Mouse (Mus musculus) thymus, adult 18-20 months (tissue): ENCODE measurements at regions not wholly inside any gene's neighbourhood (a gene's known extent, or its start where the extent isn't known, plus 50 kb on each side); places are given as distances from the start of the nearest gene placed in this dataset.

ENCODE experiments used
- DNase-seq, 2 experiments: peaks; one replicate each; pipeline ENCODE4 v3.0.0; 2022; ENCODE audit warnings: mixed read lengths in 2 of 2

DNA sequence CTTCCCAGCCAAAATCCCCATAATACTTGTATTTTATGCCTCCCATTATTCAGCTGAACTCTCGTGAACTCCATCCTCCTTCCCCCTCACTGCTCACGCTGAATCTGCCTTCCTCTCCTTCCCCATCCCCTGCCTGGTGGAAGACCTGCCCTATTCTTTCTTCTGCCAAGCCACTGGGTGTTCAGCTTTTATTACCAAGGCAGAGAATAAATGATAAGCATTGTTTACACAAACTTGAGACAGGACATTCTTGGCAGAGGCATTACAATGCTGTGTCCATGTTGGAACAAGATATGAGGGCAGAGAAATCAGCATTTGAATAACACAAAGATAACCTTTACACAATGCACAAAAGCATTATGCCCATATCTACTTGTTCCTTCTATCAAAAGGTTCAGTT lies 80.2 kb downstream of the Dhrs2 start:
- DNase-seq = no peak

DNA sequence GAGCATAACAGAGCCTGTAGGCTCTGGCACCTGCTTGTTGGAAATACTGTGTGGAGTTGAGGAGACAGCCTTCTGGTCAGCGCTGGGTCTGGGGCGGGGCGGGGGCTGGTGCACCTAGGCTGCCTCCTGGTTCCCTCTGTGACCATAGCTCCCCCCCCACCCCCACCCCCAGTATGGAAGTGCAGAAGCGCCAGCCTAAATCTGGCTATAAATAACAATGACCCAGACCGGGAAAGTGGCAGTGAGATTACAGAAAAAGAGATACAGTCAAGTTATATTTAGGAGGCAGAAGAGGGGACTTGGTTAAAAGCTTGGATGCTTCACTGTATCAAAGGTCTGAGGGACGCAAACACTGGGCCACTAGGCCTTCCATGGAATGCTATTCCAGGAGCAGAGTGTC lies 91.8 kb downstream of the Dhrs2 start:
- no peak for DNase-seq

DNA sequence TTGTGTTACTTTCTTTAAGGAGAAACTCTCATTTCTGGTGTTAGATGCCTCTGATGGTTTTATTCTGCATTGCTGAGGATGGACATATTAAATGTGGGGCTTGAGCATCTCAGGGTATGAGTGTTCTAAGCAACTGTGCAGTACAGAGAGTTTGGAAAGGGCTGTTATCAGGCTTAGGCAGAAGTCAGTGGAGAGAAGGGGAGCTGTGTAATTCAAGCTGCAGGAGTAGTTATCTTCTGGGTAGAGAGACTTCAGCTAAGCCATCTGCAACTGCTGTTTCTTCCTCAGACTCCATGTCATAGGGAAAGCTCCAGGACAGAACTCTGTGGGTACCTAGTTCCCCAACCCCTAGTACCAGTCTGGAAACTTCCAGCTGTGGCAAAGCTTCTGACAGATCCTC lies 102.1 kb downstream of the Dhrs2 start:
- no peak for DNase-seq

DNA sequence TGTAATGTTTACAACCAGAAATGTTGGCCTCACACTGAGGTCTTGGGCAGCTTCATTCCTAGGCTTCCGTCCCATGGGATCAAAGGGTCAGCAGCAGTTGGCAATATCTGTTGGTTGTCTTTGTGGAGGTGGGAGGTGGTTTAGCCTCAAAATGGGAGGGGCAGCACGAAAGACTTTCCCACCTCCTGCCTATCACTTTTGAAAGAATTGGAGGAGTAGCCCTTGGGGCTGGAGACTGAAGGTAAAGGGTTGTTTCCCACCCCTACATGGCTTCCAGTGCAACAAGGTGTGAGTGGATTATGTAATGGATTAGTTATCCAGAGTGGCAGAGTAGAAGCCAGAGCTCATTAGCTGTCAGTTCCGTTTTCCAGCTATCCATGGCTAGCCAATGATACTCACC lies 102.5 kb downstream of the Dhrs2 start:
- no peak for DNase-seq

DNA sequence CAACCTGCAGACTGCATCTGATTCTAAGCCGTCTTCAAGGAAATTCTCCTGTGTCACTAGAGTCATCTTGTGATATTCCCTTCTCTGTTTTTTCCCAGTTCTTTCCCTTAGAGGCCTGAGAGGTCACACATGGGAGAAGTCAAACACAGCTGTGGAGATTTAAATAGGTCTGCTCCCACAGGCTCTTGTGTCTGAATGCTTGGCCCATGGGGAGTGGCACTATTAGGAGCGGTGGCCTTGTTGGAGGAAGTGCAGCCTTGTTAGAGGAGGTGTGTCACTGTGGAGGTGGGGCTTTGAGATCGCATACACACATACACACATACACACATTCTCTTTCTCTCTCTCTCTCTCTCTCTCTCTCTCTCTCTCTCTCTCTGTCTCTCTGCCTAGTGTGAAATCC lies 112.0 kb downstream of the Dhrs2 start:
- no peak for DNase-seq

DNA sequence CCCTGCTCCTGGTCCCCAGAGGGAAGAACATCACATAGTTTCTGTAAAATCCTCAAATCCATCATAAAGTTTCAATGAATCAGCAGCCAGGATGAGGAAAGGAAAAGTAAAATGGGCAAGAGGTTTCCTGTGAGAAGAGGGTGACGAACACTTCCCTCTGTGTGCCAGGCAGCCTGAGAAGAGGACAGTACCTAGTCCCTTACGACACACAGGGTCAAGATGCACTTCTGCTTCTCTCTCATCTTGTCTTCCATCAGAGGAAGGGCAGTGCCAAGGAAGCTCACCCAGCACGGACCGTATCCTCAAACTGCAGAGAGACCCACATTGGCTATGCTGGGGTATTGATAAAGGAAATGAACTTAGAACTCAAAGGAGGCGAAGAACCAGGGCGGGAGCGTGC lies 112.5 kb downstream of the Dhrs2 start:
- no peak for DNase-seq

DNA sequence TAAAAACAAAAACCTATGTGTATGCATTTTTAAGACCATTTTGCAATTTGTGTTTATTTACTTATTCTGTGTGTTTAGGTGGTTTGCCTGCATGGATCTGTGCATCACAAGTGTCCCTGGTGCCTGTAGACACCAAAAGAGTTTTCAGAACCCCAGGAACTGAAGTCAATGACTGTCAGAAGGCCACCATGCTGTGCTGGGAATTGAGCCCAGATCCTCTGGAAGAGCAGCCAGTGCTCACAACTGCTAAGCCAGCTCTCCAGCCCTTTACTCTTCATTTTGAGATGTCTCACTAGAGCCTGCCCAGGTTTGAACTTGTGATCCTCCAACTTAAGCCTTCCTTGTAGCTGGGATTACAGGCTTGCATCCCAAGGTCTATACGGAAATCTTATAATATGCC lies 113.8 kb downstream of the Dhrs2 start:
- DNase-seq = no peak

DNA sequence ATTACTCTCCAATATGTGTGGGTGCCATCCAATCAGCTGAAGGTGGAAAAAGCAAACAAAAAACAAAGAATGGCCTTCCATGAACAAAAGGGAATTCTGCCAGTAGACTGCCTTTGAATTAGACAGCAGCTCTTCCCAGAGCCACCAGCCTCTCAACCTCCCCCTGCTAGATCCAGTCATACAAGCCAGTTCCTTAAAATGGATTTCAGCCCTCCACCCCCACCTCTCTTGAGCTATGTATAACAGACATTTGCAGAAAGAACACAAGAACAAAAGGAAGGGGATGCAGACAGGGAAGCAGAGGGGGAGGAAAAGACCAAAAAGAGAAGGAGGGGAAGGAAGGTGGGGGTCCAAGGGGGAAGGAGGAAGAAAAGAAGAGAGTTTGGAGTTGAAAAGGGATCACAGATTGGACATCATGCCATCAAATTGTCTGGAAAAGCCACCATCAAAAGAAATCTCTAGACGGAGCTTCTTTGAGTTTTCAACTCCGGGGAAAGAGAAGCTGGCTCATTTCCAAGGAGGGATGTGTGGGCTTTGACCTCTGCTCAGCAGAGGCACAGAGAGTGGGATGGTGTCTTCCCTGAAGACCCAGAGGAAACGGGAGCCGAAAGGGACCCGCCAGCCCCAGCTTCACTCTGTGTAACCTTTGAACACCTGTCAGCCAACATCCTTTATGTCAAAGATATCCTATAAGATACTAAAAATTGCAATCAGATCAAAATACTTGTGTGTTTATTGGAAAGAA lies 114.8 kb downstream of the Dhrs2 start:
- DNase-seq = no peak

DNA sequence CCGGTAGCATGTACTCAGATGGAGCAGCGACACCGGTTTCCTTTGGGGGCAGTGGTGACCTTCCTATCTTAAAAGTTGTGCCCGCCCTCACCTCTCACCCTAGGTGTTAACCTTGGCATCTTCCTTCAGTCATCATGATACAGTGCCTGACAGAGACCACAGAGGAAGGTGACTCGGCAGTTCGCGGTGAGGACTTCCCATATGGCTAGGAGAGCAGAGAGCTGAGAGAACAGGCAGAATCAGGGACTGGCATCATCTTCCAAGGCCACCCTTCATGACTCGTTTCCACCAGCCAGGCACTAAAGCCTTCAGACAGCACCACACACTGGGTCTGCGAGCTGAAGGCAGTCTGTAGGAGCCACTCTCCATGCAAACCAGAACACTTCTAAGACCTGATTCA lies 116.2 kb downstream of the Dhrs2 start:
- no peak for DNase-seq

DNA sequence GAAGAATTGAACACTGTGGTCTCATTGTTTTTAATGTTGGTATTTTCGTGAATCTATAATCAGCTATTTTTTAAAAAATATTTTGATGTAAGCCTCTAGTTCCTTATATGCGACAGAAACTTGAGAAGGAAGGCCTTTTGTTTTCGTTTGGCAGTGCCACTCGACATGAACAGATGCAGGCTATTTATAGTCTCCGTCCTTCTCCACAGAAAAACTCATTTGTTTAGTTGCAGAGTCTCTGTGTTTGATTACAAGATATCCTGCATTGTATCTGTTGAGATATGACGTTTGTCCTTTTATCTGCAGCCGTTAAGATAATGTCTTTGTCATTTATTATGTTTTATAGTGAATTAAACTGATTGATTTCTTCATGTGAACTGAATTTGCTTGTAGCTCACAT lies 116.7 kb downstream of the Dhrs2 start:
- no peak for DNase-seq

DNA sequence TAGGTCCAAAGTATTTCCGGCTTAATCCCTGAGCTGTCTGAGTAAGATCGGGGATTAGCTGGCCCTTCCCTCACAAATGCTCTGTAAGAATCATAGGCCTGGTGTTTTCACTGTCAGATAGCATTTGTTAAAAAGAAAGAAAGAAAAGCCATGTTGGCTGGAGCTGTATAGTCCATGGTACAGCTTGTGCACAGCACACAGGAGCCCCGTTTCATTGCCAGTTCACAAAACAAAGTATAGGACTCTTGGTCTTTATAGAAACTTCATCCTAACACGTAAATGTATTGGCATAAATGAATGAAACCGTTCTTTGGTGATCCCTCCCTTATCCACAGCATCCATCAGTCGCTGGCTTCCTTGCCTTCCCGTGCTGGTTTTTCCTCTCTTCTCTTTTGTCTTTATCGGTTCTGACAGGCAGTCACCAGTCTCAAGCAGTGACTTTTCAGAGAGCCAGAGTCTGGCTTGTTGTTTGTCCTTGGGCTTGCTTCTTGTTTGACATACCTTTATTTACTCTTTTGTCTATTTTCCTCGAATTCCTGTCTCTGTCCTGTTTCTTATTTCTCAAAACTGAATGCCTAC lies 117.3 kb downstream of the Dhrs2 start:
- no peak for DNase-seq

DNA sequence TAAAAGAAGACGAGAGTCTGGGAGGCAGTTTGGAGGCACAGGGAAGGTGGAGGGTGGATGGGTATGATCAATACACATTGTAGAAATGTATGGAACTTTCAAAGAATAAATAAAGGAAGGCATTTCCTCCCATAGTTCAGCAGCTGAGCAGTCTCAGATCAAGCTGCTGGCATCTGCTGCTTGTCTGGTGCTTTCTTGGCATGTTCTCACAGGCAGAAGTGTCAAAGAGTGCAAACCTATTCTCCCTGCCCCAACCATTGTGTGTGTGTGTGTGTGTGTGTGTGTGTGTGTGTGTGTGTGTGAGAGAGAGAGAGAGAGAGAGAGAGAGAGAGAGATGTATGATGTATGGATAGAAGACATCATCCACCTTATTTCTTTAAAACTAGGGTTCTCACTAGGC lies 121.5 kb downstream of the Dhrs2 start:
- DNase-seq = no peak

DNA sequence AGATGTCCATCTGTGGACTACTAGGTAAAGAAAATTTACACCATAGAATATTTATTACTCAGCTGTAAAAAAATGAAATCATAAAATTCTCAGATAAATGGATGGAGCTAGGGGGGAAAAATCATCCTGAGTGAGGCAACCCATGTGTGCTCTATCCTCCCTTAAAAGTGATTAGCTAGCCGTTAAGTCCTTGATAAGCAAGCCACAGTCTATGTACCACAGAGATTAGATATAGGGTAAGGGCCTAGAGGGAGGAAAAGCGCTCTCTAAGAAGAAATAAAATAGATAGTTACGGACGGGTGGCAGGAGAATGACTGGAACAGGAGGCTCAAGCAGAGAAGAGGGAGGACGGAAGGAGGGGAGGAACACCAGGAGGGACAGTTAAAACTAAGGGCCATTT lies 122.1 kb downstream of the Dhrs2 start:
- no peak for DNase-seq

DNA sequence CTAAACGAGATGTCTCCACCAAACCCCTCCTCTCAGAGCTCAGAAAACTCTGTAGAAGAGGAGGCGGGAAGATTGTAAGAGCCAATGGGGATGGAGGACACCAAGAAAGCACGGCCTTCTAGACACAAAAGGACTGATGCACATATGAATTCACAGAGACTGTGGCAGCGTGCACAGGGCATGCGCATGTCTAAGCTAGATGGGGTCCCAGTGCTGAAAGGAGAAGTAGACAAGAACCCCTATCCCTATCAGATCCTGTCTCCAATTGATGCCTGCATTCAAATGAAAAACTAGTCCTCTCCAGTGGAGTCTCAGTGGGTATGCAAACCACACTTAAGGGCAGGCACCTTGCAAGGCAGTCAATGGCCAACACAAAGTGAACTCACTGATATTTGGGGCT lies 123.3 kb downstream of the Dhrs2 start:
- DNase-seq = no peak

DNA sequence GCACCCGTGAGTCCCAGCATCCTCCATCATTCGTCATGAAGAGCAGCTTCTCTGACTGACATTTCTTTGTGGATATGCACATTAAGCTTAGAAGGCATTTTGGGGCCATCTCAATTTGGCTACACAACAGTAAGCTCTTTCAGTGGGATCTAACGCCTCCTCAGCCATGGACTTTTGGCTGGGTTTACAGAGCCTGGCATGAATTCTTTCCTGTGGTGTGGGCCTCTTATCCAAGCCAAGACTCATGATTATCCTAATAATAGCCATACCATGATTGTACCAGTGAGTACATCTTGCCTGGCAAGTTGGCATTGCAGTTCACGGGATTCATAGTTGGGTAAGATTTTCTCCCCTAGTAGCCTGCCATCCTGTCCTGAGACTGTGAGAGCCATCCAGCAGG lies 126.3 kb downstream of the Dhrs2 start:
- no peak for DNase-seq

DNA sequence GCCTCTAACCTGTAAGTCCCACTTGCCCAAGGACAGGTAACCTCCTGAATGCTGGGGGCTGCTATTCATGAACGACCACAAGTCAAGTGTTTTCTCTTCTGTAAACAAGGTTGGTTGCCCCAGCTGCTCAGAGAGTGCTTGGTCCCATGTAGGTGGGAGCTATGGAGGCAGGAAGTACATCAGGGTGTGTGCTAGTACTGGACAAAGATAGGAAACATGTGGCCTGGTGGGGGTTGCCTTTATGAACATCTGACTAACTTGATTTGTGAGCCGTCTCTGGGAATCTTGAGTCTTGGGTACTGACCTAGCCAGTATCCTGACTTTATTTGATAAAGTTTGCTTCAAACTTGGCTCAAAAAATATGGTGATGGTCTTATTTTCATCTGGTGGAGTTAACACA lies 121.3 kb upstream of the Dhrs4 start:
- DNase-seq = no peak

DNA sequence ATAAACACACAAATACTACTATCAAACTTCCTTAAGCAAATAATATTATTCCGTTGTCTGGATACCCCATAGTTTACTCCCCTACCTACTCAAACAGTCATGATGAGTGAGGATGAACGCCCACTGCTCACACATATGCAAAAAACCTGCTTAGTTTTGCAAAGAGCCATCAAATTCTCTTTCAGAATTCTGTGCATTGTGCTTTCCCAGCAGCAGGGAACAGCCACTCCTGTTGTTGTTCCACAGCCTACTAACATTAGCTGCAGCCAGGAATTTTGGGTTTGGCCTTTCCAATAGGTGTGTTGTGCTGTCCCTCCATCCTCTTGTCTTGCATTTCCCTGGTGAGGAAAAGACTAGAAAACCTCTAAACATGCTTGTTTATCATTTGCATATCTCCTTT lies 120.1 kb upstream of the Dhrs4 start:
- no peak for DNase-seq

DNA sequence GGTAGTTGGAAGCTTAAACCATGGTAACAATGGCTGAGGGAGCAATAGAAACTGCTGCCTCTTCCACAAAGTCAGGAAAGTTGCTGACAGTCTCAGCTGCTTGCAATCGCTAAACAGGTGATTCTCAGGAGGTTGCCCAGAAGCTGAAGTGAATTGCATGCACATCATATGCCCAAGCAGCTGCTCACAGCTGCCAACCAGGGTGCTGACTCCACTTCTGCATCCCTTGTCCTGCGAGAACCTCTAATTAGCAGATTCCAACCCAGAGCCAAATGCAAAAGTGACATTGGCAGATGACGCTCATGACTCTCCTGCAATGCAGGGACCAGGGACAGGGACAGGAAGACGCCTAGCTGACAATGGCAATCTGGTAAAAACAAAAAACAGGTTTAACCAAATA lies 116.2 kb upstream of the Dhrs4 start:
- DNase-seq = no peak

DNA sequence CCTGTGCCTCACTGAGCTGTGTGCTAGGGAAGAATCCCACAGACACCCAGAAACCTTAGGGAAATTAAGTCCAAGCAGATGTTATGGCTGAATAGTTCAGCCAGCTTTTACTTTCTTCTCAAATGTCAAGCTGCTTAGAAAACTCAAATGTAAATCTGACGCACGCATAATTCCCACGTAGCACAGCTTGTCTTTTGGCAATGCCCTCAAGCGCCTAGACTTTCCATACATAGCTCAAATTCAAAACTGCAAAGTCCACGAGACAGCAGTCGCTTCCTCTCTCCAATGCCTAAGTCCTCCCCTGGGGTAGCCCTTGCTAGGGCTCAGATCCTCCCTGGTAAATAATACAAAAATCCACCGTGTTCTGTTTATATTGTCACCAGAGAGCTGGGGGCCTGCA lies 115.8 kb upstream of the Dhrs4 start:
- no peak for DNase-seq

DNA sequence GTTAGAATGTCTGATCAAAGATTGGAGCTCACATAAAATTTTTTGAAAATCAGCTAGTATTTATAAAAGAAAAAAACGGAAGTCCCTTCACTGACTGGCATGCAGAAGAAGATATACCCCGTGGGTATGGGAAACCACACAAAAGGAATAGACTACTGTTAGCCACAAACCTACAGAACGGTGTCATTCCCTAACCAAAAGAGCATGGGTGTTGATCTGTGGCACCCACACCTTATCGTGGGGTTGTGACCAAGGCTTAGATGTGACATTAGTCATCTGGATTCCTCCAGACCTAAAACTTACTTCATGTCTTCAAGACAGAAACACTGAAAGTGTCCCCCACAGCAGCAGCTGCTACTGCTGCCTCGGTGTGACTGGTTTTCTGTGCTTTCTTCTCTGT lies 108.2 kb upstream of the Dhrs4 start:
- DNase-seq = no peak

DNA sequence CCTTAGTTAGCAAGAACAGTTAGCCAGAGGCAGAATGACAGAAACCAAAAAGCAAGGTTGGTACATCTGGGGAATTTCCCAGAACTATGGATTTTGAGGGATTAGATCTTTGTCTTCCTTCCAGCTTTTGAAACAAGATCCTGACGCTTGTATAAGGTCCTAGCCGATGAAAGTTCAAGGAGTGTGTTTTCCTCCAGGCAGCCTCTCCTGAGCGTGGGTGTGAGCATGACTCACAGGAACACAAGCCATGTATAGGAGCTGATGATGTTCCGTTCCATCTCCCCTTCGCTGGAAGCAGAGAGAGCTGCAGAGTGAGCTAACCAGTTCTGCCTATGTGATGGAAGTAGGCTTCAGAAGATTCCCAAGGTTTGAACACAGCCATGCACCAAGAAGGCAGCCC lies 105.6 kb upstream of the Dhrs4 start:
- DNase-seq = no peak

DNA sequence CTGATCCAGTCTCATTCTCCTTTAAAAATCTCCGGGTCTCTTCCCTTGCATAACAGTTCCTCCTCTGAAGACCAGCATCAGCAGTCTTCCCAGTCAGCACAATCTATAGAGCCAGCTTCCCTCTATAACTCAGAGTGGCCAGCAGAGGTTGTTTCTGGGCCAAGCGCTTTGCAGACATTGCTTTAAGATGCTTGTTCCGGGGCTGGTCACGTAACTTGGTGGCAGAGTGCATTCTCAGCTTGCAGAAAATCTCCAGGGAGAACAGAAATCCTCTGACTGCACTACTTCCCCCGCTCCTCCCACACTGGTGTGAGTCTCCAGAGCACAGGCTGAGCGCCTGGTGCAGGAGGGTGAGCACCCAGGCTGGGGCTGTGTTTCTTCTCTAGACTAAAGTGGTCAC lies 91.8 kb upstream of the Dhrs4 start:
- no peak for DNase-seq

DNA sequence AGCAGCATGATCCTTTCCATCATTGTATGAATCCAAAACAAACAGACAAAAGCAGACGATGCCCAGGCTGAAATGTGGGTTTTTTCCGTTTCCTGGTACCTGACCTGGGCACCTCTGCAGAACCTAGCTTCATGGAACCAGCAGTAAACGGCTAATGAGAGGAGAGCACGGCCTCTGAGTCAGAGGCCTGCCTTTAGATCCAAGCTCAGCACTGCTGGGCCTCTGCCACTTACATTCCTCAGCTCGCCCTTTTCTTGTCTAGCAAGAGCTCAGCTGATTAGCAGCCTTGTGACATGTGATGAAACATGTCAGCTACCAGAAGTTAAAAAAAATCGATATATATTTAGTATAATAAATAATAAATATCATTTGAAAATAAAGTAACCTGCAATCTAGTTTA lies 91.2 kb upstream of the Dhrs4 start:
- DNase-seq = no peak

DNA sequence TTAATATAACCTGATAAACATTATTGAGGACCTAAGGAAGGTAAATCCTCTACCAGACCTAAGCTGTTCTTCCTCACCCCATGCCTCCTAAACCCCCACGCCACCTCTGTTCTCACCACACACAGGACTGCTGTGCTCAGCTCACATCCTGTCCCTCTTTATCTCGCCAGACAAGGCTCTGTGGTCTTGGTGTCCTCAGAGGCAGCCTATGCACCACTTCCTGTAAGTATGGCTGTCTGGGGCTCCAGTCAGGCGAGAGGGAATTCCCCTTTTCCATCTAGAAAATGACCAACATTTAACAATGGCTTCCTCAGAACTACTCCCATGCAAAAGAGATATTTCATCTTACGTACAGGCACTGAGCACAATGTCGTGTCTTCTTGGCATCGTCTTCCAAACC lies 86.2 kb upstream of the Dhrs4 start:
- peak in 1 of 2 experiments; percentile 10 for DNase-seq

DNA sequence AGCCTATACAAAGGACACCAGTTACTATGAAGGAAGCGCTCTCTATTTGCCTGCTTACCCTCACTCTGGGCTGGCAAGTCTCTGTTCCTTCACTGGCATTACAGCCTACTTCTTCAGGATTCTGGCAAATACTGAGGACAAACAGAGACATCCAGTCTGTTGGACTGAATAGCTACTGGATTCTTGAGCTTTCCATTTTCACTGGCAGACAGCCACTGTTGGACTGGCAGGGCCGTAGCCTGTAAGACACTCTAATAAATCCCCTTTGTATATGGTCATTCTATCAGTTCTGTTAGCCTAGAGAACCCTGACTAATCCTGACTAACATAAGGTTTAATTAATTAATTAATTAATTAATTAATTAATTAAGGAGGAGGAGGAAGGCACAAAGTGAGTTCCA lies 72.4 kb upstream of the Dhrs4 start:
- DNase-seq = no peak
